Mouse (Mus musculus): ENCODE measurements around the gene Chkb. TPM values are rescaled to one million over a fixed set of nuclear protein-coding genes. Genes with fewer than 3 reads are reported as not detected.

Gene Chkb
- polyA plus RNA-seq, 1 experiment = 20.4 TPM

DNA sequence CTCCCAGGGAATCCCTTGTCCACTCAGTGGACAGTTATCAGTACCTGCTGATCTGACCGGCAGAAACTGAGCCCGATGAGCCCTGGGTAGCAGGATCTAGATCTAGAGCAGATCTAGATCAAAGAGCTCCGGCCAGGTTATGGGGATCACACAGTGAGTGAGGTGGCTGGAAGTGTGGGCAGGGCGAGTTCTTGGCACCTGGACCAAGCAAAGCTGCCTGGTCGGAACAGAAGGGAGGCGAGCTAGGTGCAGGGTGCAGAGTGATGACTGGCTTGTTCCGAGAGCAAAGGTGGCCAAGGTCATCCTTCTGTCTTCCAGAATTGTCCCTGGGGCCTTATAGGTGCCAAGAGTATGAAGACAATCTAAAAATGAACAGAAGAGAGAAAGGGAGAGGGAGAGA, 30.1 kb upstream of the Chkb start:
- H3K4me1 ChIP-seq (ENCODE audit: control insufficient read depth) = no peaks in the 10 kb centered on the region
- no peaks in the 10 kb centered on the region for H3K9me3 ChIP-seq (ENCODE audit: control insufficient read depth, low read length)
- no peaks in the 10 kb centered on the region for H3K36me3 ChIP-seq (ENCODE audit: control insufficient read depth)
- TF ChIP-seq TAL1 (IDR thresholded peaks at IDR 0.05; ENCODE audit: low read length) (no peak), GATA1 (IDR thresholded peaks at IDR 0.05; ENCODE audit: low read length) (no peak)
- no peak overlapping the region for H3K4me3 ChIP-seq (replicated peaks)
- peaks cover 34% of the 10 kb centered on the region for H3K27me3 ChIP-seq (ENCODE audit: control insufficient read depth)

DNA sequence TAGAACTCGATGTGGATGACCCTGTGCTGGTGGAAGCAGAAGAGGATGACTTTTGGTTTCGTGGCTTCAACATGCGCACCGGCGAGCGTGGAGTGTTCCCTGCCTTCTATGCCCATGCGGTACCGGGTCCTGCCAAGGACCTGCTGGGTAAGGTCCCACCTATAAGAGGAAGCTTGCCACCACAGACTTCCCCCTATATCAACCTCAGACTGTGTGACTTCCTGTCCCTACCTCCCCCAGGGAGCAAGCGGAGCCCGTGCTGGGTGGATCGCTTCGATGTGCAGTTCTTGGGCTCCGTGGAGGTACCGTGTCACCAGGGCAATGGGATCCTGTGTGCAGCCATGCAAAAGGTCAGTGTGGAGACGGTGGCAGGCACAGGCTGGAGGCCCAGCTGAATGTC, 29.2 kb upstream of the Chkb start:
- Histone ChIP-seq H3K4me3 (replicated peaks) (no peak overlapping the region), H3K4me1 (ENCODE audit: control insufficient read depth) (peaks cover 3% of the 10 kb centered on the region), H3K9me3 (ENCODE audit: control insufficient read depth, low read length) (no peaks in the 10 kb centered on the region; the same call in 1 of the 2 replicates), H3K36me3 (ENCODE audit: control insufficient read depth) (no peaks in the 10 kb centered on the region), H3K27me3 (ENCODE audit: control insufficient read depth) (peaks cover 42% of the 10 kb centered on the region)
- no peak for TF ChIP-seq TAL1 (IDR thresholded peaks at IDR 0.05; ENCODE audit: low read length)
- no peak for TF ChIP-seq GATA1 (IDR thresholded peaks at IDR 0.05; ENCODE audit: low read length)

DNA sequence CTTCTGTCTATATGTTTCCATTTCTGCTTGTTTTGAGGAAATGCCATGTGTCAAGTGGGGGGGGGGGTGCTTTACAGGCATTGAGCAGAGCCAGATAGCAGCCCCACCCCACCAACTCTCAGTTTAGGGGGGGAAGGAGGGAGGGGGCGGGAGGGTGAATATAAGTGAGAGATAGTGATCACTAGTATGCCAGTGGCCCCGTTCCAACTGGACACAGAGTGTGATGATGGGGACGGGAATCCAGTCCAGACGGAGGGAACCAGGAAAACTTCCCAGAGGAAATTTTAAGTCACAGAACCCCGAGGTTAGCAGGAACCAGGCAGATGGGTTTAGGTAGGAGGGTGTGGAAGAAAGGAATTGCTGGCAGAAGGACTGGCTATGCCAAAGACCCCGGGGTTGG, 25.9 kb upstream of the Chkb start:
- Histone ChIP-seq H3K4me1 (ENCODE audit: control insufficient read depth) (peaks cover 6% of the 10 kb centered on the region), H3K9me3 (ENCODE audit: control insufficient read depth, low read length) (no peaks in the 10 kb centered on the region; the same call in 1 of the 2 replicates), H3K27me3 (ENCODE audit: control insufficient read depth) (peaks cover 61% of the 10 kb centered on the region), H3K4me3 (replicated peaks) (no peak overlapping the region), H3K36me3 (ENCODE audit: control insufficient read depth) (no peaks in the 10 kb centered on the region)
- TF ChIP-seq TAL1 (IDR thresholded peaks at IDR 0.05; ENCODE audit: low read length) = no peak
- TF ChIP-seq GATA1 (IDR thresholded peaks at IDR 0.05; ENCODE audit: low read length) = no peak

DNA sequence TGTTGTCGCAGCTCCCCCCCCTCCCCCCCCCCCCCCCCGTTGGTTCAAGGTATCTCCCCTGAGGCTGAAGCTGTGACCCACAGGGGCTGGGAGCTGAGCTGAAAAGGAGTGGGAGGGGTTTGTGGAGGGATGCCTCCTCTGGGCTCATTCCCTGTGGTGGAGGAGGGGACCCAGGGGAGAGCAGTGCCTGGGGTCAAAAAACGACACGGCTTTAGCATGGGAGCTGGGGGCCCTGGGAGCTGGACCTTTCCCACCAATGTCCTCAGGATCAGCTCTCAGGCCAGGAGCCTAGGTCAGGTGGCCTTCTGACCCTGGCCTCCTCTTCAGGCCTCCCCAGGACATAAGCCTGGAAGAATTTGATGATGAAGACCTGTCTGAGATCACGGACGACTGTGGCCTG, 25.1 kb upstream of the Chkb start:
- Histone ChIP-seq H3K36me3 (ENCODE audit: control insufficient read depth) (no peaks in the 10 kb centered on the region), H3K4me1 (ENCODE audit: control insufficient read depth) (peaks cover 6% of the 10 kb centered on the region), H3K9me3 (ENCODE audit: control insufficient read depth, low read length) (no peaks in the 10 kb centered on the region; the same call in 1 of the 2 replicates), H3K27me3 (ENCODE audit: control insufficient read depth) (peaks cover 61% of the 10 kb centered on the region), H3K4me3 (replicated peaks) (no peak overlapping the region)
- no peak for TF ChIP-seq GATA1 (IDR thresholded peaks at IDR 0.05; ENCODE audit: low read length)
- no peak for TF ChIP-seq TAL1 (IDR thresholded peaks at IDR 0.05; ENCODE audit: low read length)

DNA sequence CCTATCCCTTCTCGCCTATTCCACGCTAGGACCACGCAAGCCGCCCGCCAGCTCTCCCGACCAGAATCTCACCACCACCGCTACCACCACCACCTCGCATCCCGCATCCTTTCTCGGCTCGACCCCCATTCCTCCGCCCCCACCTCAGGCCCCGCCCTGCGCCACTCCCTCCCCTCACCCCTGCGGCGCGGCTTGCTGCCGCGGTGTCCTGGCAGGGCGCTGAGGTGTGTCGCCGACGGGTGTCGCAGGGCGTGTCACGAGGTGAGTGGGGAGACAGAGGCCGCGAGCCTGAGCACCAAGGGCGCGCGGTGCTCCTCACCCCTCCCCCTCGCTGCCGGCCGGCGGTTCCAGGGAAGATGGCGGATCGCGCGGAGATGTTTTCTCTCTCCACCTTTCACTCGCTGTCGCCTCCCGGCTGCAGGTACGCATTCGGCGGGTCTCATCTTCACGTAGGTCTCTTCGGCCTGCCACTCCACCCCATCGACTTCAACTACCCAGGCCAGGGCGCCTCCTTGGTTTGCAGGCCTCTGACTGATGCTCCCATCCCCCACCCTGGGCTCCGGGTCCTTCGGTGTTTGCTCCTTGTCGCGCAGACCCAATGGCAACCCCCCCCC, 24.3 kb upstream of the Chkb start, which contains the start of gene Mapk8ip2:
Mapk8ip2 (plus strand) TSS at position 49 of the 614 bp plus-strand sequence.
- Histone ChIP-seq H3K9me3 (ENCODE audit: control insufficient read depth, low read length) (no peaks in the 10 kb centered on the region; the same call in 1 of the 2 replicates), H3K36me3 (ENCODE audit: control insufficient read depth) (no peaks in the 10 kb centered on the region), H3K4me1 (ENCODE audit: control insufficient read depth) (peaks cover 6% of the 10 kb centered on the region), H3K4me3 (replicated peaks) (peak within 1 kb of the TSS; percentile 12), H3K27me3 (ENCODE audit: control insufficient read depth) (peaks cover 61% of the 10 kb centered on the region)
- TF ChIP-seq TAL1 (IDR thresholded peaks at IDR 0.05; ENCODE audit: low read length) = no peak
- TF ChIP-seq GATA1 (IDR thresholded peaks at IDR 0.05; ENCODE audit: low read length) = no peak

DNA sequence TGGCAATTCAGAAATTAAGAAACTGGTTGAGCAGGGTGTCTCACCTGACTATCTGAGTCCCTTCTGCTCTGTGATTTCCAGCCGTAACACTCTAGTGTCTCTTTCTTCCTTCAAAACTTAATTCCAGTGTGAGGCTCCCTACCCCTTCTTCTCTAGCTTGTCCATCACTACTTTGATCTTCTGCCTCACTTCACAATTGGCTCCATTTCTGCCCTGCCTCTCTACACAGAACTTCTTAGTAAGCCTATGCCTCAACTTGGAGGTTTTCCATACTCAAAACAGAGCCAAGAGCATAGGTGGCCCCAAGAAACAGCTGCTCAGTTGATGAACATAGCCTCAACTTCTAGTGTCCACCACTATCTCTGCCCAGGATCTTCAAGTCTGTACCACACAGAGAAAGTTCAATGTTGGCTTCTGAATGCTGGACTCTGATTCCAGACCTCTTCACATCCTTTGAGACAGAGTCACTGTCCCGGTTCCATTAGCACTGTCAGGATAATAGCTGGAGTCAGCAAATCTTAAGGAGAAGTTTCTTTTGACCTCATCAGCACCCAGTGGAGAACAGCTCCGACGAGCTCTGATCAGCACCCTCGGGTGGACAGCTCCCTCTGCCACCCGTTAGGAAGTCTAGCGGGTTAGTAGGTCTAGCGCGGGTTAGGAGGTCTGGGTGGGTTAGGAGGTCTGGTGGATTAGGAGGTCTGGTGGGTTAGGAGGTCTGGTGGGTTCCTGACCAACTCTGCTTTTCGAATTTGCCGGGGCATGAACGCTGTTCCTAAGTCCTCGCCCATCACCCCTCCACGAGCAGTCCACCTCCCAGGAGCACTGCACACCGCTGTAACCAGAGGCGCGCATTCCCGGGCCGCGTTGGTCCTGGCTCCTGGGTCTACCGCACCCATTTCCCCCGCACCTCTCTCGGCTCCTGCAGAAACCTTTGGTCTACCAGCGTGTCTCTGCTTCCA, 23.5 kb upstream of the Chkb start:
- Histone ChIP-seq H3K4me3 (replicated peaks) (no peak overlapping the region), H3K9me3 (ENCODE audit: control insufficient read depth, low read length) (no peaks in the 10 kb centered on the region; the same call in 1 of the 2 replicates), H3K36me3 (ENCODE audit: control insufficient read depth) (no peaks in the 10 kb centered on the region), H3K27me3 (ENCODE audit: control insufficient read depth) (peaks cover 58% of the 10 kb centered on the region), H3K4me1 (ENCODE audit: control insufficient read depth) (peaks cover 6% of the 10 kb centered on the region)
- TF ChIP-seq TAL1 (IDR thresholded peaks at IDR 0.05; ENCODE audit: low read length) = no peak
- TF ChIP-seq GATA1 (IDR thresholded peaks at IDR 0.05; ENCODE audit: low read length) = peak; percentile 58

DNA sequence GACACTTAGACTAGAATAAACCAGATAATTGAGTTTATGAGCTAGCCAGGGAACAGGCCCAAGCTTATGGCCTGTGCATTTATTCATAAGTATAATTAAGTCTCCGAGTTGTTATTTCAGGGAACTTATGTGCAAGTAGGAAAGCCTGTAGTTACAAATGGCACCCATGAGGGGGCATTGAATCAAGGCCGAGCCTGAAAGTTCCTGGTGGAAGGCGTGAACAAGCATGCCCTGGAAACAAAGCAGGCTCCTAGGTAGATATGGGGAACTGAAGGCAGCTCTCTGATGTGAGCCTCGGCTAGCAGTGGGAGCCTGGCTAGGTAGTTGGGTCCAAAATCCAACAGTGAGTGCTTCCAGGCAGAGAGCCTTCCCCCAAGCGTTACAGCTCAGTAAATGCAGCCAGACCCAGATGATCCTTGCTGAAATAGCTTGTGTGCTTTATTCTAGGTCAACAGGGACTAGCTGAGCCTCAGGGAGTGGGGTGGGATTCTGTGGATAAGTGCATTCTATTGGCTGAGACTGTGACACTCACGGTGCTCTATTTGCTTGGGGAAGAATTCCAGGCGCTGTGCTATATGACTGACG, 12.9 kb upstream of the Chkb start:
- H3K27me3 ChIP-seq (ENCODE audit: control insufficient read depth) = no peaks in the 10 kb centered on the region
- TF ChIP-seq TAL1 (IDR thresholded peaks at IDR 0.05; ENCODE audit: low read length) (no peak), GATA1 (IDR thresholded peaks at IDR 0.05; ENCODE audit: low read length) (no peak)
- no peaks in the 10 kb centered on the region for H3K4me1 ChIP-seq (ENCODE audit: control insufficient read depth)
- H3K36me3 ChIP-seq (ENCODE audit: control insufficient read depth) = no peaks in the 10 kb centered on the region
- H3K9me3 ChIP-seq (ENCODE audit: control insufficient read depth, low read length) = no peaks in the 10 kb centered on the region
- no peak overlapping the region for H3K4me3 ChIP-seq (replicated peaks)

DNA sequence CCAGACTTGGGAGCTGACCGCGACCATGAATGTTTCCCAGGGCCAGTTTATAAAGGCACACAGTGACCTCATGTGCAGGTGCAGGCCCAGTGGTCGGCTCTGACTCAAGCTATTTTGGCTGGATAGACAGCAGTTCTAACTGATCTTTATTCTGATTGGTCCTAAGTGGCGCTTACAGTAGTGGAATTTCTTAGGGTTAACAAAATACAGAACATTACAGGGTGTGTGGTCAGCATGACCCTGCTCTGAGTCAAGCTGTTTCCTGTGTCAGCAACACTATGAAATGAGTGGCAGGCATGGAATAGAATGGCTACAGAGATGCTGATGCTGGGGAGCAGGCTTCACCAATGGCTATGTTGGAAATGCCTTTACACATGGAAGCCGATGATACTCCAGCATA, 6.2 kb upstream of the Chkb start:
- no peak overlapping the region for H3K4me3 ChIP-seq (replicated peaks)
- H3K4me1 ChIP-seq (ENCODE audit: control insufficient read depth) = peaks cover 17% of the 10 kb centered on the region
- H3K36me3 ChIP-seq (ENCODE audit: control insufficient read depth) = peaks cover 3% of the 10 kb centered on the region
- H3K9me3 ChIP-seq (ENCODE audit: control insufficient read depth, low read length) = no peaks in the 10 kb centered on the region
- H3K27me3 ChIP-seq (ENCODE audit: control insufficient read depth) = no peaks in the 10 kb centered on the region
- no peak for TF ChIP-seq GATA1 (IDR thresholded peaks at IDR 0.05; ENCODE audit: low read length)
- TF ChIP-seq TAL1 (IDR thresholded peaks at IDR 0.05; ENCODE audit: low read length) = no peak

DNA sequence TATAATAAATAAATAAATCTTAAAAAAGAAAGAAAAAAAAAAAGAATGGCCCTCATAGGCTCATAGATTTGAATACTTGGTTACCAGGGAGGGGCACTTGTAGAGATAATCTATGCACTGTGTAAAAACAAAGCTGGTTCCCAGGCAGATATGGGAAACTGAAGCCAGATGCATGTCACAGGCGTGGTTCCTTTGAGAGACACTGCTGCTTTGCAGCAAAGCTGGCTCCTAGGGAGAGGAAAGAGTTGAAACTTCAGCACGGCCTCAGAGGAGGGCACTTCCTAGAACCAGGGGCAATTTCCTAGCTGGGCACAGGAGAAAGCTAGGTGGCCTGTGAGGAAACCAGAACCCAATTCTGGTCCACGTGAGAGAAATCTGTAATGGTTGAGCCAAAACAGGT, 4.4 kb upstream of the Chkb start:
- no peaks in the 10 kb centered on the region for H3K9me3 ChIP-seq (ENCODE audit: control insufficient read depth, low read length)
- TF ChIP-seq GATA1 (IDR thresholded peaks at IDR 0.05; ENCODE audit: low read length) (no peak), TAL1 (IDR thresholded peaks at IDR 0.05; ENCODE audit: low read length) (no peak)
- no peak overlapping the region for H3K4me3 ChIP-seq (replicated peaks)
- H3K36me3 ChIP-seq (ENCODE audit: control insufficient read depth) = peaks cover 3% of the 10 kb centered on the region
- peaks cover 25% of the 10 kb centered on the region for H3K4me1 ChIP-seq (ENCODE audit: control insufficient read depth)
- no peaks in the 10 kb centered on the region for H3K27me3 ChIP-seq (ENCODE audit: control insufficient read depth)

All from erythroblast, embryonic 14.5 days (primary cell).